Mouse (Mus musculus) intestine, embryonic 16.5 days (tissue): ENCODE measurements at regions not wholly inside any gene's neighbourhood (a gene's known extent, or its start where the extent isn't known, plus 50 kb on each side); places are given as distances from the start of the nearest gene placed in this dataset.

Experiments
- ATAC-seq: fragments of 200-750 bp; cut with Nextera tagmentation; 2 replicates; pipeline ENCODE4 v1.8.0; 2017; ENCODE audit warnings: moderate TSS enrichment, moderate library complexity
- H3K27ac ChIP-seq: fragments of 300-500 bp; sonication (generic); 2 replicates; pipeline ENCODE4 v1.5.1; 2014; ENCODE audit warnings: mild to moderate bottlenecking, low read length
- H3K27me3 ChIP-seq: fragments of 300-500 bp; sonication (generic); replicated peaks from 2 replicates; pipeline ENCODE4 v1.6.1; 2014; ENCODE audit warnings: low read length, control low read depth, mixed read lengths; ENCODE audit not compliant: control insufficient read depth, insufficient read depth
- H3K36me3 ChIP-seq: fragments of 300-500 bp; sonication (generic); 2 replicates; pipeline ENCODE4 v1.6.1; 2014; ENCODE audit warnings: low read length, control low read depth; ENCODE audit not compliant: control insufficient read depth, insufficient read depth
- H3K4me1 ChIP-seq: fragments of 300-500 bp; sonication (generic); 2 replicates; pipeline ENCODE4 v1.6.1; 2014; ENCODE audit warnings: low read length, control low read depth, mixed read lengths; ENCODE audit not compliant: control insufficient read depth, insufficient read depth
- H3K4me2 ChIP-seq: fragments of 300-500 bp; sonication (generic); 2 replicates; pipeline ENCODE4 v1.6.1; 2014; ENCODE audit warnings: low read depth, low read length, control low read depth
- H3K4me3 ChIP-seq: fragments of 300-500 bp; sonication (generic); 2 replicates; pipeline ENCODE4 v1.5.1; 2014; ENCODE audit warnings: mild to moderate bottlenecking, low read length
- H3K9ac ChIP-seq: fragments of 300-500 bp; sonication (generic); 2 replicates; pipeline ENCODE4 v1.6.1; 2014; ENCODE audit warnings: low read depth, low read length
- H3K9me3 ChIP-seq: fragments of 300-500 bp; sonication (generic); 2 replicates; pipeline ENCODE4 v1.6.1; 2016; ENCODE audit warnings: low read length, control low read depth; ENCODE audit not compliant: control insufficient read depth
- WGBS: fragments of 180-500 bp; shearing (Covaris S2); extraction: QIAGEN DNeasy Blood & Tissue Kit; methylation state at CpG from one replicate; pipeline ENCODE4 v1.1.7; 2014; 5-methylcytosine and 5-hydroxymethylcytosine counted together

DNA sequence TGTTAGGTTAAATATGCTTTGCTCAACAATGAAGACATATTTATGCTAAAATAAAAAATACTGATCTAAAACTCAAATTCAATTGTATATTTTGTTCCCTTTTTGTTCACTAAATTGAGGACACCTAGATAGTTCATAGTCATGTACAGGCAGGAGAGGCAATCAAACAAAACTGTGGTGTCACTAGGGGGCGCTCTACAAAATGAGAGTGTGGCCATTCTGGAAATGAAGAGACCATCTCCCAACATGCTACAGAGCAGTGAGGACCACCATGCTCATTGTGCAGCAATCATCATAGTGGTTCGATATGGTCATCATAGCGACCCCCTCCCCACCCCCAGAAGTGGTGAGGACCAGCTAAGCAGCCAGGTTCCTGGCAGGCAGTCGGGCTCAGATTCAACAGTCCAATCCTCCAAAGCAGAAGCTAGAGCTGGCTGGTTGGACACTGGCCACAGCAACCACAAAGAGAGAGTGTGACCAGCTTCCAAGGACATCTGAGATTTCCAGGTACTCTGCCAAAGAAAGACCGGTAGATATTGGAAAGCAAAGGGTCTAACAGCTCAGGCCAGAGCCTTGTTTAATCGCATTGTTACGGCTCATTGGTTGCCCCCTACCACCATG lies 155.4 kb downstream of the Tgfb2 start:
- Histone ChIP-seq H3K27ac (no peak overlapping the region), H3K4me1 (no peaks in the 10 kb centered on the region), H3K27me3 (no peaks in the 10 kb centered on the region), H3K4me3 (no peak overlapping the region), H3K36me3 (no peaks in the 10 kb centered on the region), H3K9ac (no peak overlapping the region), H3K9me3 (no peaks in the 10 kb centered on the region), H3K4me2 (no peak overlapping the region)
- ATAC-seq, result no peak
- 89% methylated on average over 7 of the region's 7 CpGs for WGBS

DNA sequence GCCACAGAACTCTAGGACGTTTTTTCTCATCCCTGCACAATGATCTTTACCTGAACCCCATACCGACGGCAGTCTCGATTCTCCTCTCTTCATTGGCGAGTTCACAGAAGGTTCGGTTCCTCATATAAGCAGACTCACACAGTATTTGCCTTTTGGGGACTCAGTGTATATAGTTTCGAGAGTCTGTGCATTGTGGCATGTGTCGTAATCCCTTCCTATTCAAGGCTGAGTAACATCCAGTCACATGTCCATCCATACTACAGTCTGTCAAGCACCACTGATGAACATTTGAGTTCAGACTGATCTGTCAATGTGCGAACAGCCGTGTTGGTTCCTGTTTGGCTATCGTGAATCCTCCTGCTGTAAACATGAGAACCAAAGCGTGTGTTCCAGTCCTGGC lies 156.6 kb downstream of the Tgfb2 start:
- Histone ChIP-seq H3K27ac (no peak overlapping the region), H3K27me3 (no peaks in the 10 kb centered on the region), H3K9ac (no peak overlapping the region), H3K9me3 (no peaks in the 10 kb centered on the region), H3K4me2 (no peak overlapping the region), H3K4me3 (no peak overlapping the region), H3K36me3 (no peaks in the 10 kb centered on the region), H3K4me1 (no peaks in the 10 kb centered on the region)
- no peak for ATAC-seq
- WGBS, result 91% methylated on average over 12 of the region's 12 CpGs

DNA sequence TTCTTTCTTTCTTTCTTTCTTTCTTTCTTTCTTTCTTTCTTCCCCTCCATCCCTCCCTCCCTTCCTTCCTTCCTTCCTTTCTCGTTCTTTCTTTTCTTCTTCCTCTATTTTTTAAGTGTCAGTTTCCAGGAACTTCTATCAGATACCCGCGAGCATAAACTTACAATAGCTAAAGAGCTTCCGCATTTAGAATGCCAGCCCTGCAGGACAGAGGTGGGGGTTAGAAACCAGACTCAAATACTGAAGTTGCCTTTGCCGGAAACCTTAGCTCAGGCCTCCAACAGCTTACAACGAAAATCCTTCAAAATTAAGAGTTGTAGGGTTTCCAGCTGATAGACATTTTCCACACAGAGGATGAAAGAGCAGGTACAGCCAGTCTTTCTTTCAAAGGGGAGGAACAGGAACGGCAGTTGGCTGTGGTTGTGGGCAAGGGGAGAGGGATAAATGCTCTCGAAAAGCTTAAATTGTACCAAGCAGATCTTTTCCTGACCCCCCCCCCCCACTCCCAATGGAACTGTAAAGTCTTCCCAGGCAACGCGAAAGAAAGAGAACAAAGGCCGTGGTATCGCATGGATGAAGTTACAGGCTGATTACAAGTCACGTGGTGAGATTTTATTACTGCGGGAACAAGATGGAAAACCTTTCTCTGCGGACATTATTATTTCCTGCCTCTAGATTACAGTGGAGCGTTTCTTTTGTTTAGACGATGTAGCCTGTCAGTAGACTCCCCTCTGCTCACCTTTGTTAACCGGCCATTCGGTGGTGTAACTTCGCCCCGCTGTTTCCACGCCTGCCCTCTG lies 159.2 kb downstream of the Tgfb2 start:
- Histone ChIP-seq H3K27me3 (no peaks in the 10 kb centered on the region), H3K27ac (no peak overlapping the region), H3K4me2 (no peak overlapping the region), H3K4me1 (no peaks in the 10 kb centered on the region), H3K4me3 (no peak overlapping the region), H3K9ac (no peak overlapping the region), H3K36me3 (no peaks in the 10 kb centered on the region), H3K9me3 (no peaks in the 10 kb centered on the region)
- ATAC-seq, result no peak
- WGBS, result 67% methylated on average over 22 of the region's 22 CpGs

DNA sequence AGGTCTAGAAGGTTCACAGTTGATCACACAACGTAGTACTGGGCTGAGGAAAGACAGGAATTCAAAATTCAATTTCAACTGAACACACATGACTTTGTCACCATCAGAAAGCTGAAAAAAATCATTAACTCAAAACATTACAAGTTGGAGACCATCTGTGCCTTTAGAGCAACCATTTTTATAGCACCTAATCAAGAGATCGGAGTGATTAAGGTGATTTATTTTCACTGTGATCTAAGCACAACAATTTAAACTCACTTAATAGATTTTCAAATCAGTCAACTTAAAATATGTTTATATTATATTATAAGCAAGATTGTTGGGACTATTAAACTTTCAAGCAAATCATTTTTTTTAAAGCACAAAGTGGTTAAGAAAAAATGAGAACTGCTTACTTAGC lies 165.7 kb downstream of the Tgfb2 start:
- 82% methylated on average over 2 of the region's 2 CpGs for WGBS
- H3K4me1 ChIP-seq, result no peaks in the 10 kb centered on the region
- H3K4me3 ChIP-seq, result no peak overlapping the region

DNA sequence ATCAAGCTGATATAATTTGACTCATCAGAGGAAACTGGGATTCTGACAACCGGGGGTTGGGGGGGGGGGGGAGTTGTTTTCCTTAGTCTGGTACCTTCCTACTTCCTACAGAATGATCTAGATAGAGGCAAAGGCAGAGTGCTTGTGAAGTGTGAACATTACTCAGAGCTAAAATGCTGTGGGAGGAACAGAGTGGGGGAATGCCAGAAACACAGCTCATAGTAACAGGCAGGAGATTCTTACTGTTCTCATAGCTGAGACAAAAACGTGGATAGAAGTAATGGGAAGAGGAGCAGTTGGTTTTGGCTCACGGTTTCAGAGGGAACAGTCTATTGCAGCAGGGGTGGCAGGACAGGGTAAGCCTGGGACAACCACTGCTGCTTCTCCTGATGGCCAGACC lies 167.6 kb downstream of the Tgfb2 start:
- Histone ChIP-seq H3K4me3 (no peak overlapping the region), H3K4me1 (no peaks in the 10 kb centered on the region), H3K4me2 (no peak overlapping the region), H3K36me3 (no peaks in the 10 kb centered on the region), H3K27me3 (0 out of 2 replicates have a peak, but pooled peaks cover 5% of the 10 kb centered on the region), H3K27ac (no peak overlapping the region), H3K9me3 (no peaks in the 10 kb centered on the region), H3K9ac (no peak overlapping the region)
- 77% methylated on average over 3 of the region's 3 CpGs for WGBS
- no peak for ATAC-seq

More for the DNA sequence above, 165.7 kb downstream of the Tgfb2 start:
- Histone ChIP-seq H3K9me3 (no peaks in the 10 kb centered on the region), H3K27me3 (0 out of 2 replicates have a peak, but pooled peaks cover 4% of the 10 kb centered on the region), H3K4me2 (no peak overlapping the region), H3K27ac (no peak overlapping the region), H3K9ac (no peak overlapping the region), H3K36me3 (no peaks in the 10 kb centered on the region)
- ATAC-seq, result no peak

DNA sequence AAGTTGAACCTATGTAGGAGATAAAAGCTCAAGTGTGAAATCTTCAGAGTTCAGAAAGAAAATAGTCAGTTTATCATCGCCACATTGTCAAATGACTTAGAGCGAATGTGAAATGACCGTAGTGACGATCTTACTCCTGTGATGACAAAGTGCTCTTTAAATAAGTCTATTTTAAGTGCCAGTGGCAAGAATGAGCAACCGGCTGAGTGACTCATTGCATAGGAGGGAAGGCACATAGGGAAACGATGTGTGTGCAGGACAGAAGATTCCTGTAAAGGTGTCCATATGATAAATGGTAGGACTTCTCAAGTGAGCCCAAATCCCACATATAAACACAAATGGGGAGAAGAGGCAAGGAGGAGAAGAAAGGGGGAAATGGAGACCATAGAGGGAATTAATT lies 189.8 kb downstream of the Tgfb2 start:
- ATAC-seq, result no peak
- no peak overlapping the region for H3K27ac ChIP-seq
- no peaks in the 10 kb centered on the region for H3K4me1 ChIP-seq
- no peak overlapping the region for H3K4me3 ChIP-seq
- no peak overlapping the region for H3K4me2 ChIP-seq
- no peak overlapping the region for H3K9ac ChIP-seq
- no peaks in the 10 kb centered on the region for H3K36me3 ChIP-seq
- no peaks in the 10 kb centered on the region for H3K9me3 ChIP-seq
- WGBS, result 84% methylated on average over 6 of the region's 6 CpGs
- no peaks in the 10 kb centered on the region for H3K27me3 ChIP-seq

DNA sequence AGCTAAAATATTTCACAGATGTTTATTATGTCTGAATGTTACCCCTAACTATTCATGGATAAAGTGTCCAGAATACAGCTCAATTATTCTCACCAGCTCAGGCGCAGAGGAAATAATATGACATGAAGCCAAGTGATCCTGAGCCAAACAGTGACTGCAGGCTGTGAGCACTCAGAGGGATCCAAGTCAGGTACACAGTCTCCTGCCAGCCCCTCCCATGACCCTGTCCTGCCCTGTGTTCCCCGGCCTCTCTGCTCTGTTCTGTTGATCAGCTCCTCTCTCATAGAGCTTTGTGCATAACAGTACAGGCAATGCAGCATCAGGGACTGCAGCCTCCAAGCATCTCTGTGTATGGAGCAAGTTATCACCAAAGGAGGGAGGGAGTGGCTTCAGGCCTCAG lies 190.7 kb downstream of the Tgfb2 start:
- Histone ChIP-seq H3K9ac (no peak overlapping the region), H3K4me2 (no peak overlapping the region), H3K36me3 (no peaks in the 10 kb centered on the region), H3K4me3 (no peak overlapping the region), H3K9me3 (no peaks in the 10 kb centered on the region), H3K27ac (no peak overlapping the region), H3K27me3 (no peaks in the 10 kb centered on the region), H3K4me1 (no peaks in the 10 kb centered on the region)
- 48% methylated on average over 2 of the region's 2 CpGs for WGBS
- no peak for ATAC-seq

DNA sequence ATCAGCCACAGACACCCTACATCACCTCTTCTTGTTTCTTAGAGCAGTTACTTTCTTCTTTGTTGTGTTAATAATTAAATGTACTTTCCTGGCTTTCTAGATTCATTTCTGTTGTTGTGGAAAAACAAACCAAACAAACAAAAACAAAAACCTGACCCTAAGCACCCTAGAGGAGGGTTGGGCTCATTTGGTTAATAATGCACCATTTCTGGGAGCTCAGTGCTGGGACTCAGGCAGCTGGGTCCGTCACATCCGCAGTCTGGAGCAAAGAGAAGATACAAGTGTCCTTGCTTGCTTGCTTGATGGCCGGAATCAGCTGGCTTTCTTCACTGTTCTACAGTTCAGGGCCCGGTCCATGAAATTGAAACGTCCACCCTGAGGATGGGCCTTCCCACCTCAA lies 191.9 kb downstream of the Tgfb2 start:
- H3K27ac ChIP-seq, result no peak overlapping the region
- H3K36me3 ChIP-seq, result no peaks in the 10 kb centered on the region
- H3K4me3 ChIP-seq, result no peak overlapping the region
- ATAC-seq, result no peak
- H3K9ac ChIP-seq, result no peak overlapping the region
- H3K4me2 ChIP-seq, result no peak overlapping the region
- H3K27me3 ChIP-seq, result no peaks in the 10 kb centered on the region
- H3K9me3 ChIP-seq, result no peaks in the 10 kb centered on the region
- WGBS, result 71% methylated on average over 5 of the region's 5 CpGs
- H3K4me1 ChIP-seq, result no peaks in the 10 kb centered on the region

DNA sequence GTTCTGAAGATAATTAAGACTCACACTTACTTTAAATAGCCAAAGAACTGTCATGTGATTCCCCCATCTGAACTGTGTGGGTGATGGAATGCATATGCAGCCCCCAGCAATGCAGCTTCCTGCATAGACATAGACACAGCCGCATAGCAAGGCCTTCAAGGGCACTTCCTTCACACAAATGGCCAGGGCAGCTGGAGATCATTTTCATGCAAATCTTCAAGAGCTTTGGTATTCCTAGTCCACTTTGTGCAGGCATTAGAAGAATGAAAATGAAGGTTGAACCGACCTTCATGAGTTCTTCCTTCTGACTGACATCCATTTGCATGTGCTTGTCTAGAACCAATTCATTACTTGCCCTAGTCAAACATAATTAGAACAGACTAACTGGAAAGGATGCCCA lies 195.3 kb downstream of the Tgfb2 start:
- no peaks in the 10 kb centered on the region for H3K4me1 ChIP-seq
- H3K27ac ChIP-seq, result no peak overlapping the region
- 53% methylated on average over 2 of the region's 2 CpGs for WGBS
- ATAC-seq, result no peak
- no peak overlapping the region for H3K4me2 ChIP-seq
- no peaks in the 10 kb centered on the region for H3K36me3 ChIP-seq
- no peaks in the 10 kb centered on the region for H3K9me3 ChIP-seq
- no peak overlapping the region for H3K4me3 ChIP-seq
- H3K27me3 ChIP-seq, result no peaks in the 10 kb centered on the region
- no peak overlapping the region for H3K9ac ChIP-seq
